Mouse (Mus musculus): ENCODE data around the gene Mthfd1l.

DNA sequence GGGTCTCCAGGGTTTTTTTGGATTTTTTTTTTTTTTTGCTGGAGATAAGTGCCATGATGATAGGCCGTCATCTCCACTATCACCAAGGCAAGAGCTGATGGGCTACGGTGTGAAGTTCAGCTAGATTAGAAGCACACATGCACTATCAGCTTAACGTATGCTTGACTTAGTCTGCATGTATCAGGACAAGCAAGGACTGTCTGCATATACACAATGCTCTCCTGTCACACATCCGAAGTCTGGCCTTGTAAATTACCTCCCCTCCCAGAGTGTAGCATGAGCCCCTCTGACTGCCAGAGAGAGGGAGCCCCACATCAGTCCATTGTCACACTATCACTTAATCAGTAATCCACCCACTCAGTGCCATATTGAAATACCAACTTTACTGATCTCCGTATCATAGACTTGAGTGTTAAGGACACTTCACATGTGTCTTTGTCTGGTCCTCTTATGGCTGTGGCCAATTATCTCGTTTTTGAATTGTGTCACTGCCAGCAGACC lies 99.0 kb downstream of the Mthfd1l start:
- no peak for TF ChIP-seq CTCF (IDR thresholded peaks at IDR 0.05; ENCODE audit: extremely low read depth, insufficient read depth, low read length)
- no peak for TF ChIP-seq POLR2A (IDR thresholded peaks at IDR 0.05; ENCODE audit: extremely low read depth, insufficient read depth, low read length)
